Mouse (Mus musculus): Measurements from ENCODE around the gene Dnah7b.
"Not testable (repeated sequence)": the region's sequence is repeated elsewhere in the genome, so short reads cannot be mapped to it uniquely, and the experiment has no call there.

Gene Dnah7b

GRCm38 (mm10) chr1:46066015-46066414 lies at the start of gene Dnah7b:
TSS of gene Dnah7b (plus strand) at chr1:46066315.
- no peak for DNase-seq

GRCm38 (mm10) chr1:46018382-46018977 lies 47.6 kb upstream of the Dnah7b start:
- no peak for DNase-seq

GRCm38 (mm10) chr1:46022262-46022661 lies 43.9 kb upstream of the Dnah7b start:
- no peak for DNase-seq

GRCm38 (mm10) chr1:46031993-46032555 lies 34.0 kb upstream of the Dnah7b start:
- no peak for DNase-seq

GRCm38 (mm10) chr1:46048188-46048587 lies 17.9 kb upstream of the Dnah7b start:
- no peak for DNase-seq

GRCm38 (mm10) chr1:46066484-46067251 lies 553 bp downstream of the Dnah7b start:
- peak; percentile 22 for DNase-seq

GRCm38 (mm10) chr1:46068787-46069186 lies 2.7 kb downstream of the Dnah7b start:
- not testable (repeated sequence) for DNase-seq

GRCm38 (mm10) chr1:46077891-46078290 lies 11.8 kb downstream of the Dnah7b start:
- no peak for DNase-seq

- DNase-seq, result no peak
Measured at GRCm38 (mm10) chr1:46100484-46100883, 34.4 kb downstream of the Dnah7b start.

- not testable (repeated sequence) for DNase-seq
Measured at GRCm38 (mm10) chr1:46112606-46113005, 46.5 kb downstream of the Dnah7b start.

GRCm38 (mm10) chr1:46117179-46117578 lies 51.1 kb downstream of the Dnah7b start:
- DNase-seq, result not testable (repeated sequence)

GRCm38 (mm10) chr1:46128058-46128457 lies 61.9 kb downstream of the Dnah7b start:
- no peak for DNase-seq

- not testable (repeated sequence) for DNase-seq
Measured at GRCm38 (mm10) chr1:46196835-46197234, 130.7 kb downstream of the Dnah7b start.

- DNase-seq, result not testable (repeated sequence)
Measured at GRCm38 (mm10) chr1:46201169-46201568, 135.1 kb downstream of the Dnah7b start.

GRCm38 (mm10) chr1:46210014-46210588 lies 144.0 kb downstream of the Dnah7b start:
- DNase-seq, result not testable (repeated sequence)

- DNase-seq, result not testable (repeated sequence)
Measured at GRCm38 (mm10) chr1:46222704-46223103, 156.6 kb downstream of the Dnah7b start.

- not testable (repeated sequence) for DNase-seq
Measured at GRCm38 (mm10) chr1:46226136-46226535, 160.0 kb downstream of the Dnah7b start.

- DNase-seq, result not testable (repeated sequence)
Measured at GRCm38 (mm10) chr1:46268841-46269240, 202.7 kb downstream of the Dnah7b start.

- DNase-seq, result no peak
Measured at GRCm38 (mm10) chr1:46271927-46272326, 205.8 kb downstream of the Dnah7b start.

- not testable (repeated sequence) for DNase-seq
Measured at GRCm38 (mm10) chr1:46278057-46278910, 212.2 kb downstream of the Dnah7b start.

- DNase-seq, result not testable (repeated sequence)
Measured at GRCm38 (mm10) chr1:46278911-46279565, 212.9 kb downstream of the Dnah7b start.

GRCm38 (mm10) chr1:46294451-46294850 lies 228.3 kb downstream of the Dnah7b start:
- not testable (repeated sequence) for DNase-seq
